Mouse (Mus musculus) myocyte (in vitro differentiated cells): ENCODE data around the gene Kcnip1. TPM values are rescaled to one million over a fixed set of nuclear protein-coding genes. Genes with fewer than 3 reads are reported as not detected.

Experiments
- H3K27me3 ChIP-seq: one replicate; pipeline ENCODE4 v1.6.1; 2011; ENCODE audit not compliant: control insufficient read depth, insufficient read depth, insufficient read length
- H3K36me3 ChIP-seq: one replicate; pipeline ENCODE4 v1.6.1; 2011; ENCODE audit not compliant: control insufficient read depth, insufficient read depth
- H3K4me2 ChIP-seq: one replicate; pipeline ENCODE4 v1.6.1; 2011; ENCODE audit warnings: low read depth, control low read depth
- H3K4me3 ChIP-seq: one replicate; pipeline ENCODE4 v1.5.1; 2011; ENCODE audit warnings: mild to moderate bottlenecking, control low read depth, moderate library complexity
- H3K79me2 ChIP-seq: one replicate; pipeline ENCODE4 v1.6.1; 2011; ENCODE audit not compliant: control insufficient read depth, insufficient read depth
- H3ac ChIP-seq: one replicate; pipeline ENCODE4 v1.6.1; 2011; ENCODE audit not compliant: control insufficient read depth, insufficient read length
- CEBPB ChIP-seq: IDR thresholded peaks from 2 replicates; pipeline ENCODE4 v1.6.1; 2011; ENCODE audit warnings: mild to moderate bottlenecking, moderate library complexity; ENCODE audit not compliant: poor library complexity, insufficient read depth, severe bottlenecking
- E2F4 ChIP-seq: IDR thresholded peaks from one replicate; pipeline ENCODE4 v1.6.1; 2011; ENCODE audit warnings: mild to moderate bottlenecking, control low read depth, moderate library complexity; ENCODE audit not compliant: insufficient read depth
- MAX ChIP-seq: IDR thresholded peaks from one replicate; pipeline ENCODE4 v1.6.1; 2011; ENCODE audit warnings: low read depth, mild to moderate bottlenecking, control low read depth
- MYOD1 ChIP-seq, 3 experiments: IDR thresholded peaks; one replicate each; pipeline ENCODE4 v1.6.1; 2011; ENCODE audit warnings: control low read depth in 2 of 3, low read depth in 2 of 3, mild to moderate bottlenecking in 2 of 3, moderate library complexity in 1 of 3; ENCODE audit not compliant: insufficient read length in 2 of 3, control insufficient read depth in 1 of 3
- MYOG ChIP-seq, 3 experiments: IDR thresholded peaks; one replicate each; pipeline ENCODE4 v1.6.1; 2011; ENCODE audit warnings: control low read depth in 2 of 3, low read depth in 2 of 3, mild to moderate bottlenecking in 2 of 3; ENCODE audit not compliant: insufficient read length in 2 of 3, control insufficient read depth in 1 of 3, insufficient read depth in 1 of 3
- POLR2A ChIP-seq: IDR thresholded peaks from one replicate; pipeline ENCODE4 v1.6.1; 2011; ENCODE audit warnings: low read depth, mild to moderate bottlenecking, control low read depth, moderate library complexity; ENCODE audit not compliant: insufficient read length
- POLR2AphosphoS2 ChIP-seq: IDR thresholded peaks from one replicate; pipeline ENCODE4 v1.6.1; 2011; ENCODE audit warnings: low read depth, control low read depth; ENCODE audit not compliant: insufficient read length
- REST ChIP-seq: IDR thresholded peaks from one replicate; pipeline ENCODE4 v1.6.1; 2011; ENCODE audit warnings: mild to moderate bottlenecking, control low read depth, moderate library complexity; ENCODE audit not compliant: insufficient read depth, insufficient read length
- SRF ChIP-seq: IDR thresholded peaks from one replicate; pipeline ENCODE4 v1.6.1; 2011; ENCODE audit warnings: low read depth; ENCODE audit not compliant: control insufficient read depth, insufficient read length
- TCF12 ChIP-seq: IDR thresholded peaks from one replicate; pipeline ENCODE4 v1.6.1; 2011; ENCODE audit warnings: mild to moderate bottlenecking, control low read depth; ENCODE audit not compliant: poor library complexity, insufficient read depth, severe bottlenecking
- TCF3 ChIP-seq: IDR thresholded peaks from one replicate; pipeline ENCODE4 v1.6.1; 2011; ENCODE audit warnings: low read depth, control low read depth; ENCODE audit not compliant: insufficient read length
- USF1 ChIP-seq: IDR thresholded peaks from one replicate; pipeline ENCODE4 v1.6.1; 2011; ENCODE audit warnings: low read depth, mild to moderate bottlenecking, control low read depth, moderate library complexity
- polyA plus RNA-seq: library from polyadenylated mRNA; unstranded; fragments of >200 nt; fragmentation: generic; extraction: Trizol; gene quantifications from one replicate; pipeline ENCODE4 v1.2.1, GENCODE M21; 2012; ENCODE audit warnings: missing spikeins

The Kcnip1 gene
- polyA plus RNA-seq, 1 experiment = not detected

DNA sequence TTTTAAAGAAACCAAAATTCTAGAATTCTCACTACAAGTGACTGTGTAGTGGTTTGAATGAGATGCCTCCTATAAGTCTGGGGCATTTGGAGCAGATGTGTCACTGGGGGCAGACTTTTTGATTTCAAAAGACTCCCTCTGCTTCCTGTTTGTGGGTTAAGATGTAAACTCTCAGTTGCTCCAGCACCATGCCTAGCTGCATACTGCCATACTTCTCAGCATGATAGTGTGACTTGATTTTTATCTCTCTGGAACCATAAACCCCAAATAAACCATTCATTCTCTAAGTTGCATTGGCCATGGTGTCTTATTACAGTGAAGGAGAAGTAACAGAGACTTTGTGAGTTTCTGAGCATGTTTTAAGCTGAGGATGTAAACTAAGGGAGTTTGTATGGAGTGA is 118.0 kb downstream of the Kcnip1 start:
- Histone ChIP-seq H3K4me3 (no peak overlapping the region), H3K79me2 (no peaks in the 10 kb centered on the region), H3K27me3 (no peaks in the 10 kb centered on the region), H3ac (no peak overlapping the region), H3K4me2 (no peak overlapping the region), H3K36me3 (no peaks in the 10 kb centered on the region)
- TF ChIP-seq MYOD1 (IDR thresholded peaks at IDR 0.05; ENCODE audit: control insufficient read depth in 1 of 3, insufficient read length in 2 of 3, low read depth in 2 of 3) (no peak), CEBPB (no peak), POLR2AphosphoS2 (no peak), E2F4 (no peak), USF1 (no peak), TCF12 (no peak), POLR2A (no peak), MAX (no peak)

DNA sequence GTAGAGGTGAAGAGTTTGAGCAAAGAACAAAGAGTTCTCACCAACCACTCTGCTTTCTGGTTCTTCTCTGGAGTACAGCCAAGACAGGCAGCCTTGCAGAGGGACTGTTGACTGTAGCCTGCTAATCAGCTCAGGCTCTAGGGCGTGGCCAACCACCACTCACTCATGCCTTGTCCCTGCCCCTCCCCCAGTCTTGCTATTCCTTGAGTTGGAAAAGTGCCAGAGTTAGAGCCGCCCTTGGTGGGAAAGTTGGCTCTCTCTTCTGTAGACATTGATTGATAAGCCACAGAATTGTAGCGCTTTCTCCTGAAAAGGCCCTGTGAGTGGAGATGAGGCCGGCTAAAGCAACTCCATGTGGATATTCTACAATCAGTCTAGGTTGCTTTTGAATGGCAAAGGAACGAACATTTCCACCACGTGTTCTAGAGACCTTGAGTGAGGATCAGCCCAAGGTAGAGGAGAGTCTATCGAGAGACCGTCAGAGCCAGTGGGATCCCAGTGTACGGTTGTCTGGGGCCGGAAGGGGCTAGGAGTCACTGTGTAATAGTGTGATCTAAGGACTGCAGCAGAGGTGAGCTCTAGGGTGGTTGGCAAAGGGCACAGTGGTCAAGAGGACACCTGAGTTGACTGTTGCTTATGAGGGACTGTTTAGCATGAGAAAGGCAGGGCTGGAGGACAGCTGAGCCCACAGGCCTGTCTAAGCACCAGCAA is 119.7 kb downstream of the Kcnip1 start:
- Histone ChIP-seq H3K4me3 (no peak overlapping the region), H3ac (no peak overlapping the region), H3K36me3 (no peaks in the 10 kb centered on the region), H3K4me2 (no peak overlapping the region), H3K27me3 (no peaks in the 10 kb centered on the region), H3K79me2 (no peaks in the 10 kb centered on the region)
- no peak for TF ChIP-seq USF1
- no peak for TF ChIP-seq POLR2AphosphoS2
- TF ChIP-seq REST = no peak
- no peak for TF ChIP-seq TCF12
- TF ChIP-seq CEBPB = no peak
- TF ChIP-seq MYOG (IDR thresholded peaks at IDR 0.05; ENCODE audit: control insufficient read depth in 1 of 3, insufficient read depth in 1 of 3, insufficient read length in 2 of 3, low read depth in 2 of 3) = no peak
- TF ChIP-seq E2F4 = no peak
- no peak for TF ChIP-seq TCF3
- no peak for TF ChIP-seq POLR2A
- TF ChIP-seq MYOD1 (IDR thresholded peaks at IDR 0.05; ENCODE audit: control insufficient read depth in 1 of 3, insufficient read length in 2 of 3, low read depth in 2 of 3) = no peak
- TF ChIP-seq SRF = no peak
- TF ChIP-seq MAX = no peak

DNA sequence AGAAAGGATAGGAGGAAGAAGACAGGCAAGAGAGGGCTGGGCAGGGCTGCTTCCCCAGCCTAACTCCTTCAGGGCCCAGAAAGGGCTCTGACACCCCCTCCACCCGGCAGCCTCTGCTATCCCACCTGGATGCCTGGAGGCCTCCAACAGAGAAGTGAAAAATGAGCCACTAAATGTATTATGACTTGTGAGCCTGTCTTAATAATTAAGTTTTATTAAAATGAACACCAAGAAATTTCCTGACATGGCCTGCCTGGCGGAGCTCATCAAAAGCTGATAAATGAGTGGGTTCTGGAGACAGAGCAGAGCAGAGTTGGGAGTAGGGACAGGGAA is 120.3 kb downstream of the Kcnip1 start:
- Histone ChIP-seq H3K79me2 (no peaks in the 10 kb centered on the region), H3ac (no peak overlapping the region), H3K4me3 (no peak overlapping the region), H3K36me3 (no peaks in the 10 kb centered on the region), H3K4me2 (no peak overlapping the region), H3K27me3 (no peaks in the 10 kb centered on the region)
- no peak for TF ChIP-seq REST
- TF ChIP-seq E2F4 = no peak
- TF ChIP-seq POLR2A = no peak
- TF ChIP-seq USF1 = no peak
- TF ChIP-seq POLR2AphosphoS2 = no peak
- TF ChIP-seq TCF12 = no peak
- TF ChIP-seq TCF3 = no peak
- no peak for TF ChIP-seq MAX
- TF ChIP-seq SRF = no peak

DNA sequence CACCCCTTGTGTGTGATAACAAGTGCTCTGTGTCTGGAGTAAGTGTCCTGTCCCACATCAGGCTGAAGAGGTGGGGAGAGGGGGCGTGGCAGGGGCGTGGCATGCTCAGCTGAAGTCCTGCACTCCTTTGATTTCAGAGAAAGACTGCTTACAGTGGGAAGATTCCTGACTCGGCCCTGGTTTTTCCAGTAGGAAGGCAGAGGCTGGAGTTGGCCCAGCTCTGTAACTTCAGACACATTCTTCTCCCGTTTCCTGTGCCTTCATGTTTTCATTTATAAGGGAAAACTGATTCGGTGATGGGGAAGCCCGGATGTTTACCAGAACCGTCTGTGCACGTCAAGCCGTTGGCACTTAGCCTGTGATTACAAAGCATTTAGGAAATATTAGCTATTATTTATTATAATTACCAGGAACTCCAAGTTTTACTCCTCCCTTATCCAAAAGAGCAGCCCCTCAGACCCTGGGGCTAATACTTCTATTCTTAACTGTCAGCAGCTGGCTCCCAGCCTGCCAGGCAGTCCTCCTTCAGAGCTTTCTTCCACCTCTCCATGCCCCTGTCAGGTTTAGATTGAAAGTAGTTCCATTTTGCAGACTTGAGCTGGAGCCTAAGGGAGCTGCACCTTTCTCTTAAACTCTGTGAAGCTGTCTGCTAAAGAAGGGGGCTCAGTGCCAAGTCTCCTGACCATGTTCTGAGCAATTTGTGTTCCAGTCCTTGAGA is 120.8 kb downstream of the Kcnip1 start:
- Histone ChIP-seq H3ac (no peak overlapping the region), H3K27me3 (no peaks in the 10 kb centered on the region), H3K36me3 (no peaks in the 10 kb centered on the region), H3K4me2 (peak overlapping the region; percentile 13), H3K79me2 (no peaks in the 10 kb centered on the region), H3K4me3 (no peak overlapping the region)
- TF ChIP-seq TCF3 = no peak
- TF ChIP-seq POLR2AphosphoS2 = no peak
- no peak for TF ChIP-seq REST
- TF ChIP-seq MYOG (IDR thresholded peaks at IDR 0.05; ENCODE audit: control insufficient read depth in 1 of 3, insufficient read depth in 1 of 3, insufficient read length in 2 of 3, low read depth in 2 of 3) = no peak
- TF ChIP-seq SRF = no peak
- TF ChIP-seq TCF12 = no peak
- TF ChIP-seq E2F4 = no peak
- TF ChIP-seq USF1 = no peak
- TF ChIP-seq CEBPB = no peak
- TF ChIP-seq POLR2A = no peak
- TF ChIP-seq MAX = no peak
- no peak for TF ChIP-seq MYOD1 (IDR thresholded peaks at IDR 0.05; ENCODE audit: control insufficient read depth in 1 of 3, insufficient read length in 2 of 3, low read depth in 2 of 3)
